Mouse (Mus musculus): ENCODE data around the gene Fat3. TPM values are rescaled to one million over a fixed set of nuclear protein-coding genes. Genes with fewer than 3 reads are reported as not detected.

Fat3 gene
- total RNA-seq, 1 experiment: 0.58 TPM

DNA sequence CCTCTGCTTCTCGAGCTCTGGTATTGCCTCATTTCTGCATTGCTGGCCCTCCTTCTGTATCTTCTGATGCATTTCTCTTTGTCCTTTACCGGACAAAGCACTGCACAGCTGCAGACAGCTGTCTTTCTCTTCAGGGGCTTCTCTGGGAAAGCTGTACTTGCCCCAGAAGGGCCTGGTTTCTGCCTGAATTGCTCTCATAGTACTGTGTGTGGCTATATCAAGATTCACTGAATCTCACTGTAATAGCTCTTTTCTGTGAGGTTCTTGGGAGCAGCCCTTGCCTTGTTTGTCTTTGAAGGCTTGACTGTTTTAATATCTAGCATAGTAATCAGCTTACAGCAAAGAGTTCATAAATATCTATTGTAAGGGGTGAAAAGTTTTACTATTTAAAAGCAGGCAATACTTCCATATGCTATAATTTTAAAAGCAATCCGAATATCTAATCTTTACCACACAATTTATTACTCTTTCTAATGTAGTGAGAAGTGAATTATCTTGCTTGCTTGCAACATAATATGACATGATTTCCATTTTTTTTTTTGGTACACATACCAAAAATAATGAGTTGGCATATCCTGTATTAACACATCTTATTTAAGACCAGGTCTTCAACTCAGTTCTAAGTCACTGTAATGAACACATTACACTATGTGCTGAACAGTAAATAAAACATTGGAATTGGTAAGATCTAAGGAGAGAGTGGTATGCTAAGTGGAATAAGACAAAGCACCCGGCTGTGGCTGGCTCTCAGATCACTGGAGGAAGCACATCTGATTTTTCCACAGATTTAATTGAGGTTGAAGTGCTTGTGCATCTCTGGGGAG, 348.1 kb downstream of the Fat3 start:
- Histone ChIP-seq H3K4me3 (ENCODE audit: insufficient read depth in 1 of 2, low read depth in 1 of 2, low read length in 2 of 2, poor library complexity in 1 of 2, severe bottlenecking in 1 of 2) (no peak overlapping the region), H3K36me3 (ENCODE audit: control insufficient read depth, insufficient read depth, low read length, poor library complexity, severe bottlenecking) (no peaks in the 10 kb centered on the region), H3K9me3 (ENCODE audit: control insufficient read depth, insufficient read depth, low read depth, low read length) (no peaks in the 10 kb centered on the region), H3K27ac (ENCODE audit: insufficient read depth, low read depth, low read length, poor library complexity, severe bottlenecking) (no peak overlapping the region), H3K9ac (ENCODE audit: insufficient read depth, low read depth, low read length, poor library complexity, severe bottlenecking) (no peak overlapping the region), H3K4me1 (ENCODE audit: control insufficient read depth in 2 of 2, insufficient read depth in 2 of 2, low read length in 2 of 2, poor library complexity in 1 of 2) (no peaks in the 10 kb centered on the region)
- no peak for DNase-seq (ENCODE audit: low read depth, low spot score)
- TF ChIP-seq HCFC1 (IDR thresholded peaks at IDR 0.05; ENCODE audit: borderline replicate concordance, insufficient read depth, low read length): no peak
- TF ChIP-seq ZNF384 (IDR thresholded peaks at IDR 0.05; ENCODE audit: low read depth, low read length): no peak
- TF ChIP-seq CHD2 (IDR thresholded peaks at IDR 0.05; ENCODE audit: low read depth, low read length): no peak
- no peak for TF ChIP-seq MAFK (IDR thresholded peaks at IDR 0.05; ENCODE audit: insufficient read depth, low read depth, low read length)
- no peak for TF ChIP-seq ZC3H11A (IDR thresholded peaks at IDR 0.05; ENCODE audit: borderline replicate concordance, low read depth, low read length)
- in situ Hi-C loops (cut with MboI; ENCODE audit: low sequenced_read_pairs in 2 of 2, unreplicated experiment in 2 of 2): no loop called here

DNA sequence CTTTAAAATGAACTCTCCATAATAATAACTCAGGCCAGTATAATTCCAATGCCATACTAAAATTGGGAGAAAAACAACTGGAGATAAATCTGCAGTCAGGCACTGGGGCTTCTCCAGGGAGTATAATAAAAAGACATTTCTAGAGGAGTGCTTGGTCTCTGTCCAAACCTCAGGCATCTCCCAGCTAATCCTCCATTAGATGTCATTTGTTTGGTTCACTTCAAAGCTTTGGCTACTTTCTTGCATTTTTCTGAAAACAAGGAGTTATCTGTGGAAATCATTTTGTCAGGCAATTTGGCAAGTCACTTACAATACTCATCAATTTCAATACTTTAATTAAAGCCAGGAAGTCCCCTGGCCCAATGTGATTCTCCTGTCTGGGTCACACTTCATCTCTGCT, 351.0 kb downstream of the Fat3 start:
- DNase-seq (ENCODE audit: low read depth, low spot score): no peak
- H3K36me3 ChIP-seq (ENCODE audit: control insufficient read depth, insufficient read depth, low read length, poor library complexity, severe bottlenecking): no peaks in the 10 kb centered on the region
- no peaks in the 10 kb centered on the region for H3K9me3 ChIP-seq (ENCODE audit: control insufficient read depth, insufficient read depth, low read depth, low read length)
- no peak overlapping the region for H3K27ac ChIP-seq (ENCODE audit: insufficient read depth, low read depth, low read length, poor library complexity, severe bottlenecking)
- in situ Hi-C loops (cut with MboI; ENCODE audit: low sequenced_read_pairs in 2 of 2, unreplicated experiment in 2 of 2): no loop called here
- TF ChIP-seq ZC3H11A (IDR thresholded peaks at IDR 0.05; ENCODE audit: borderline replicate concordance, low read depth, low read length): no peak
- TF ChIP-seq HCFC1 (IDR thresholded peaks at IDR 0.05; ENCODE audit: borderline replicate concordance, insufficient read depth, low read length): no peak
- no peak for TF ChIP-seq CHD2 (IDR thresholded peaks at IDR 0.05; ENCODE audit: low read depth, low read length)
- TF ChIP-seq ZNF384 (IDR thresholded peaks at IDR 0.05; ENCODE audit: low read depth, low read length): no peak
- TF ChIP-seq MAFK (IDR thresholded peaks at IDR 0.05; ENCODE audit: insufficient read depth, low read depth, low read length): no peak
- no peaks in the 10 kb centered on the region for H3K4me1 ChIP-seq (ENCODE audit: control insufficient read depth in 2 of 2, insufficient read depth in 2 of 2, low read length in 2 of 2, poor library complexity in 1 of 2)
- H3K4me3 ChIP-seq (ENCODE audit: insufficient read depth in 1 of 2, low read depth in 1 of 2, low read length in 2 of 2, poor library complexity in 1 of 2, severe bottlenecking in 1 of 2): no peak overlapping the region
- no peak overlapping the region for H3K9ac ChIP-seq (ENCODE audit: insufficient read depth, low read depth, low read length, poor library complexity, severe bottlenecking)

DNA sequence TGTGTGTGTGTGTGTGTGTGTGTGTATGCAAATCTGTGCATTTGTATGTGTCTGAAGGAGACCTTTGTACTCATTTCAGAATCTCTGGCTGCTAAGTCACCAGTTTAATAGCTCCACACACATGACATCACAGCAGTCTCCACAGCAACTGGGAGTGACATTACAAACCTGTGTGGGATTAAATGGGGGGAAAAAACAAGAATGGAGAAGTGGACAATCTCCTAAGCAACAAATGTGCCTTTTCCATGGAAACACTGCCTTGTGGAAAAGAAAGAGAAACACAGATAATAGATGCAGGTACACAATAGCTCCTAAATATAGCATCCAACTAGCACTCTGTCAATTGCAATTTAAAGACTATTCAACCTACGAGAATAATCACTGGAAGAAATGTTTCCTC, 353.4 kb downstream of the Fat3 start:
- TF ChIP-seq ZNF384 (IDR thresholded peaks at IDR 0.05; ENCODE audit: low read depth, low read length) (no peak), HCFC1 (IDR thresholded peaks at IDR 0.05; ENCODE audit: borderline replicate concordance, insufficient read depth, low read length) (no peak), ZC3H11A (IDR thresholded peaks at IDR 0.05; ENCODE audit: borderline replicate concordance, low read depth, low read length) (no peak), MAFK (IDR thresholded peaks at IDR 0.05; ENCODE audit: insufficient read depth, low read depth, low read length) (no peak), CHD2 (IDR thresholded peaks at IDR 0.05; ENCODE audit: low read depth, low read length) (no peak)
- in situ Hi-C loops (cut with MboI; ENCODE audit: low sequenced_read_pairs in 2 of 2, unreplicated experiment in 2 of 2): no loop called here
- H3K9me3 ChIP-seq (ENCODE audit: control insufficient read depth, insufficient read depth, low read depth, low read length): no peaks in the 10 kb centered on the region
- H3K9ac ChIP-seq (ENCODE audit: insufficient read depth, low read depth, low read length, poor library complexity, severe bottlenecking): no peak overlapping the region
- no peaks in the 10 kb centered on the region for H3K36me3 ChIP-seq (ENCODE audit: control insufficient read depth, insufficient read depth, low read length, poor library complexity, severe bottlenecking)
- H3K4me3 ChIP-seq (ENCODE audit: insufficient read depth in 1 of 2, low read depth in 1 of 2, low read length in 2 of 2, poor library complexity in 1 of 2, severe bottlenecking in 1 of 2): no peak overlapping the region
- DNase-seq (ENCODE audit: low read depth, low spot score): no peak
- no peaks in the 10 kb centered on the region for H3K4me1 ChIP-seq (ENCODE audit: control insufficient read depth in 2 of 2, insufficient read depth in 2 of 2, low read length in 2 of 2, poor library complexity in 1 of 2)
- no peak overlapping the region for H3K27ac ChIP-seq (ENCODE audit: insufficient read depth, low read depth, low read length, poor library complexity, severe bottlenecking)

DNA sequence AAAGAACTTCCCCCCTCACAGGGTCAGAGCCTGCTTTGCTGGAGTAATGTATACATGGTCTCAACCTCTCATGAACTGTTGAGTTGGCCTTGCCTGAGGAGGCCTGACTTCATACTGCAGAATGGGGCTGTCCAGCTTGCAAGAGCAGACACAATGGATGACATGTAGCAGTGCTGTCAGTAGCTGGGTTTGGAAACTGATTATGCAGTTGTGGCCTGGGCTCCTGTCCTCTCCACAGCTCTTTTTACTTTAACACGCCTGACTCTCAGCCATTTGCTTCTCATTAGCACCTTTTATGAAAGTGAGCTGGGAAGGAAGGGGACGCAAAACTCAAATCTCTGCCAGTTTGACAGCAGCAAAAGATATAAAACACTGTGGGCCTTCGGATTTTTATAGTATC, 356.4 kb downstream of the Fat3 start:
- no peak for TF ChIP-seq CHD2 (IDR thresholded peaks at IDR 0.05; ENCODE audit: low read depth, low read length)
- no peak for TF ChIP-seq ZNF384 (IDR thresholded peaks at IDR 0.05; ENCODE audit: low read depth, low read length)
- TF ChIP-seq HCFC1 (IDR thresholded peaks at IDR 0.05; ENCODE audit: borderline replicate concordance, insufficient read depth, low read length): no peak
- in situ Hi-C loops (cut with MboI; ENCODE audit: low sequenced_read_pairs in 2 of 2, unreplicated experiment in 2 of 2): no loop called here
- Histone ChIP-seq H3K9ac (ENCODE audit: insufficient read depth, low read depth, low read length, poor library complexity, severe bottlenecking) (no peak overlapping the region), H3K9me3 (ENCODE audit: control insufficient read depth, insufficient read depth, low read depth, low read length) (no peaks in the 10 kb centered on the region), H3K27ac (ENCODE audit: insufficient read depth, low read depth, low read length, poor library complexity, severe bottlenecking) (no peak overlapping the region), H3K4me3 (ENCODE audit: insufficient read depth in 1 of 2, low read depth in 1 of 2, low read length in 2 of 2, poor library complexity in 1 of 2, severe bottlenecking in 1 of 2) (no peak overlapping the region), H3K4me1 (ENCODE audit: control insufficient read depth in 2 of 2, insufficient read depth in 2 of 2, low read length in 2 of 2, poor library complexity in 1 of 2) (no peaks in the 10 kb centered on the region), H3K36me3 (ENCODE audit: control insufficient read depth, insufficient read depth, low read length, poor library complexity, severe bottlenecking) (no peaks in the 10 kb centered on the region)
- DNase-seq (ENCODE audit: low read depth, low spot score): no peak

Data from ES-E14 (cell line).